Mouse (Mus musculus) megakaryocyte, adult 5-6 weeks (primary cell): ENCODE measurements around the gene Rccd1. TPM values are rescaled to one million over a fixed set of nuclear protein-coding genes. Genes with fewer than 3 reads are reported as not detected.

Source experiments
- ATAC-seq: 2 replicates; pipeline ENCODE4 v1.8.0; 2016; ENCODE audit warnings: mild to moderate bottlenecking, inconsistent platforms; ENCODE audit not compliant: poor library complexity, severe bottlenecking
- total RNA-seq, 2 experiments: library from RNA; stranded (forward) in 1 of 2; stranded (reverse) in 1 of 2; fragments of 153-499, 151-499 nt in 1 of 2; fragments of 221-1000, 200-1000 nt in 1 of 2; gene quantifications; 2 replicates each; pipeline versions ENCODE4 v1.2.3 to v1.2.4; 2015 to 2017

Gene Rccd1
- total RNA-seq, 2 experiments from 2014 or later: 2.6 to 7.3 TPM

DNA sequence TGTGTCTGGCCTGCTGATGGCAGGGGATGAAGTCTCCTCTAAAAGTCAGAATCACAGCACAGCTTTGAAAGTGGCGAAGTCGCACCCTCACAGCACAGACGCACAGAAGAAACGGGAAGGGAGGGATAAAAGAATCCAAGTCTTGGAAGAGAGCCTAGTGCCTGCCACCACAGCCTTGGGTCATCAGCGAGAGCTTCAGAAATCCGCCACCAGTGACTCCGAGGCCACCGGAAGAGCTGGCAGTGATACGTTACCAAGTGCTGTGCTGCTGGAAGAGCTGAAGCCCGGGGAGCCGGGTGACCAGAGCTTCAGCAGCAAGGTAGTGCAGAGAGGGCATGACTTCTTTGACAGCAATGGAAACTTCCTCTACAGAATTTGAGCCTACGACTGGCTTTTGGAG is 59.6 kb downstream of the Rccd1 start:
- ATAC-seq: no peak

DNA sequence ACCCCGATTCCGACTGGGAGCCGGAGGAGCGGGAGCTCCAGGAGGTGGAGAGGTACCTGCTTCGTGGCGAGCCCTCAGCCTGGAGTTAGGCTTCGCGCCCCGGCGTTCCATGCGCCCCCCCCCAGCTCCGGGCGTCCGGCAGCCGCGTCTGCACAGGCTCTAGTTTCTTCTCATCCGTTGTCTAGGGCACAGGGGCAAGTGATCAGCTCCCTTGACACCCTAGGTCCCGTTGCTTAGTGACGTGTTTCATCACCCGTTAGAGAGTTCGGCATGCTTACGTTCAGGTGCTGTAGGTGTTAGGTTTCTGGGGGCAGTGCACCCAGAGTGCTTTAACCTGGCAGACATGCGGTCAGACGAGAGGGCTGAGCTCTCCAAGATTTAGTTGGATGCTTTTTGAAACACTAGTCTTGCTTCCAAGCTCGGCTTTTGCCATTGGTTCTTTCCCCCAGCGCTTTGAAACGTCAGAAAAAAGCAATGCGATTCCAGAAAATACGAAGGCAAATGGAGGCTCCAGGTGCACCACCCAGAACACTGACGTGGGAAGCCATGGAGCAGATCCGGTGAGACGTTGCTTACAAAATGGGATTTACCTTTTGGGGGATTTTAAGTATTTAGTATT is 62.8 kb downstream of the Rccd1 start:
- no peak; the same call in none of the 2 replicates for ATAC-seq

DNA sequence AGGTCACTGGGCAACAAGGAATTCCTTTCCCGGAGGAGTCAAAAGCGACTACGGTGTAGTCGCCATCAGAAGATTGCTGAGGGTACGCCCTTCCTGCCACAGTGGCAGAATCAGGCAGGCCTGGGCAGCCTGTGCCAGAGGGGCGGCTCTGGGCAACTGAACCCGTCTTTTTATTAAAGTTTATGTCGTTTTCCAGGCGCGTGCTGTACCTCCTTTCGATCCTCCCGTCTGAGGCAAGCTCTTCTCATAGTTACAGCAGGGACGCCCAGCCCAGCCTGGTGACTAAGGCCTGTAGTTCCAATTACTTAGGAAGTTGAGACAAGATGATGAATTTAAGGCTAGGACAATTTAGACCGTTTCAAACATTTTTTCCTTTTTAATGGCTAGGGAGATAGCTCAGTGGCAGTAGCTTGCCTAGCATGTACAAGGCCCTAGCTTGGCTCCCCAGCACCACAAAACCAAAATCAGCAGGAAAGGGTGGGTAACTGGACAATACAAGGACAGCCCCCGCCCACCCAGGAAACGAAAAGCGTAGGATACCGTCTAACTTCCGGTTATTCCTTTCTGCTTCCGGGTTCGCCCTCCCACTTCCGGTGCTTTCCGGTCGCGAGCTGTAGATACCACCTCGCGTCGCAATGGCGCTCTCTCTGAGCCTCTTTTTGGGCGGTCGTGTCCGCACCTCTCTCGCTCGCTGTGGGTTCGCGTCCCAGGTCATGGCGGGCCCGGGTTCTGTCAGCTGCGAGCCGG is 63.5 kb downstream of the Rccd1 start, which contains the start of gene Ngrn:
Gene Ngrn, plus strand, starts transcription at position 591 of the 747 bp plus-strand sequence.
- peak; percentile 98 for ATAC-seq

DNA sequence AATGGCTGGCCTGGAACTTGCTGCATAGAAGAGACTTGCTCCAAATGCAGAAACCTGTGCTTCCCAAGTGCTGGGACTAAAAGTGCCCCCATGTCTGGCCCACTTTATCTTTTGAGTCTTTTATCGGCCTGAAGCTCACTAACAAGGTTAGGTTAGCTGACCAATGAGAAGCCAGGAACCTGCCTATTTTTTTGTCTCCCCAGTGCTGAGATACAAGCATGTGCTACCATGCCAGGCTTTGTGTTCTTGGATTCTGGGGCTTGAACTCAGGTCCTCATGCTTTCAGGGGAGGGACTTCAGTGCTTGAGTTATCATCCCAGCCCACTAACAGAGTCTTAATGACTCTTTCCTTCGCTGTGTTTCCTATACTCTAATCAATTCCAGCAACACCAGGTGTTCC is 66.5 kb downstream of the Rccd1 start:
- ATAC-seq: no peak

DNA sequence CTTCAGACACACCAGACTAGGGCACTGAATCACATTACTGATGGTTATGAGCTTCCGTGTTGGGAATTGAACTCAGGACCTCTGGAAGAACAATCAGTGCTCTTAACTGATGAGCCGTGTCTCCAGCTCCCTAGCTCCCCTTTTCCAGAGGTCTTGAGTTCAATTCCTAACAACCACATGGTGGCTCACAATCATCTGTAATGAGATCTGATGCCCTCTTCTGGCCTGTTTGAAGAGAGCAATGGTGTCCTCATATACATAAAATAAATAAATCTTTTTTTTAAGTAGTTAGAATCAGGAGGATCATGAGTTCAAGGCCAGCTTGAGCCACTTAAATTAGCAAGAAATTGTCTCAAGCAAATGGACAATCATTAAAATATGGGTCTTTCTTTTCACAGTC is 68.3 kb downstream of the Rccd1 start:
- no peak for ATAC-seq

DNA sequence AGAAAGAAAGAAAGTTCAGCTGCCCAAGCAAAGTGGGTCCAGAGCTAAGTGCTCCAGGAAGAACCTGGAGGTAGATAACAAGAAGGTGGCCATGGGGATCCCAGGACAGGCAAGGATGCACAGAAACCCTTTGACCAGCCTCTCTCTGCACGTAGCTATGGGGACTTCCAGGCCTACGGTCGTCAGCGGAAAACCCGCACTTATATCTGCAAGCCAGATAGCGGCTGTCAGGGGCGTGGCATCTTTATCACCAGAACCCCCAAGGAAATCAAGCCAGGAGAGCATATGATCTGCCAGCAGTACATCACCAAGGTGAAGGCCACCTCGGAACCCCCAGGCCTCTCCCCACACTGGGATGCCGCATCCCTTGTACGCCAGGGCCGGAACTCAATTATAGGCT is 71.4 kb downstream of the Rccd1 start:
- no peak for ATAC-seq

DNA sequence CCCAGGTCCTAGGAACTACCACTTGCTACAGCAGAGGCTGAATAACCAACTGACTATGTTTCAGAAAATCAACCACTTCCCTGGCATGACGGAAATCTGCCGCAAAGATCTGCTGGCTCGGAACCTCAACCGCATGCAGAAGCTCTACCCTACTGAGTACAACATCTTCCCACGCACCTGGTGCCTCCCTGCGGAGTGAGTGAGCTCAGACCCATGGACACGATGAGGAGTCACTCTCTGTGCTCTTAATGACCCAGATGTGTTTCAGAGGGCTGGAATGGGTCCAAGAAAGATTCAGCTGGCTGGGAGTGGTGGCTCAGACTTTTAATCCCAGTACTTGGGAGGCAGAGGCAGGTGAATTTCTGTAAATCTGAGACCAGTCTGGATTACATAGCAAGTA is 71.8 kb downstream of the Rccd1 start:
- no peak for ATAC-seq

DNA sequence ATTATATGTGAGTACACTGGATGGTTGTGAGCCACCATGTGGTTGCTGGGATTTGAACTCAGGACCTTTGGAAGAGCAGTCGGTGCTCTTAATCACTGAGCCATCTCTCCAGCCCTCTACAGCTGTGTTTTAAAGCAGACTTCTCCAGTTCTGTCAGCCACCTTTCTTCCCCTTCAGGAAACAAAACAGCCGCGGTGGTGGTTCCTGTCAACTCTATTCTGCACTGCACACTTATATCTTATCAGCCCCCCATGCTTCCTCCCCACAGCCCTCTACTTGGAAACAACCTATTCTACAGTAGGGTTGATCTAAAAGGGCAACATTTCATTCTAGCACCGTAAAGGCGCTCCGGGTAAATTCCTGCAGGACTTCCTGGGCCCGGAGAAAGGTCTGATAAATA is 77.4 kb downstream of the Rccd1 start:
- no peak for ATAC-seq

DNA sequence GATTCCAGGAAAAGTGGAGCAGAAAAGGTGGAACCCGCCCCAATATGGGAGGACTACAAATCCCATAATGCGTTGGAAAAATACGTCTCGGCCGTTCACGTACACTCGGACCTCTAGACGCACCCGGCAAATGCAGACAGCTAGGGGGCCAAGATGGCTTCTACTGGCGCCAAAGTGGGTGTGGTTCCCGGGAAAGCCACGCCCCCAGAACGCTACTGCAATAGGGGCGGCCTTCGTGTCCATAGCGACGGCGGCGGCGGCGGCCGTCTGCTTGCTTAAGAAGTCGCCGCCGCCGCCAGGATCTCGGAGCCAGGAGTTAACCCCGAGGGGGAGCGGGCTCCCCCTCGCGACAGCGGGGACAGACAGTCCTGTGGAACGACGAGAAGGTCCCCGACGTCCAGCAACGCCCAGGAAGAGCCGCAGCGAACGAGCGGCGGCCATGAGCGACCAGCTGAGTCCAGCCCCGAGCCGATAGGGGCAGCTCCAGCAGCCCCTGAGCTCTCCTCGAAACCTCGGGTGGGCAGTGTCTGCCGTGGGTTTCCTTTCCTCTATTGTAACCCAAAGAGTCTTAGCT is 78.0 kb downstream of the Rccd1 start, which contains the start of gene Ttll13:
Gene Ttll13, plus strand, starts transcription at position 229 of the 574 bp plus-strand sequence.
- peak; percentile 99 for ATAC-seq

DNA sequence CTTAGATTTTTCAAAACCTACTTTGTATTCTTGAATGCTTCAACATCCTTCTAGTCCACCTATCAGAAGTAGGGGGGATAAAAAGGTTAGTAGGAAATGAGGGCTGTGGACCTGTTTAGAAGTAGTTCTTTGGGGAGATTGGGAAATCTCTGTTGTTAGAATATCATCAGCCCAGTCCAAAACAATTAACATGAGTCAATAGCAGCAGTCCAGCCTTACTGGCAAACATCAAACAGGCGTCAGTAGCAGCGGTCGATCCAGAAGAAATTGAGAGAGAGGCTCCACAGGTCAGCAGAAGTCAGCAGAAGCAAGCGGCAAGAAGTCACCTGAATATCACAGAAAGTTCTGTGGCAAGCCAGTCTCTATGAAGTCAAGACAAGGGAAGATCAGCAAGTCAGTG is 79.4 kb downstream of the Rccd1 start:
- no peak for ATAC-seq

Other genes with a start within 250 kb of the Rccd1 start
- gene Idh2, start 209.1 kb downstream of the Rccd1 start, total RNA-seq (2015): 74.9 and 77.7 TPM in 2 replicates
- gene Idh2, start 209.1 kb downstream of the Rccd1 start, total RNA-seq (2017): 85.5 and 90.4 TPM in 2 replicates
- 10.1 and 13.7 TPM in 2 replicates for gene Sema4b, start 137.6 kb downstream of the Rccd1 start, total RNA-seq (2015)
- 10.5 and 11.1 TPM in 2 replicates for gene Sema4b, start 137.6 kb downstream of the Rccd1 start, total RNA-seq (2017)
- gene Cib1, start 91.6 kb downstream of the Rccd1 start, total RNA-seq (2015): 107 and 134 TPM in 2 replicates
- gene Cib1, start 91.6 kb downstream of the Rccd1 start, total RNA-seq (2017): 86.5 and 98.1 TPM in 2 replicates
- 5.2 and 5.4 TPM in 2 replicates for gene Gdpgp1, start 91.6 kb downstream of the Rccd1 start, total RNA-seq (2015)
- 1.9 and 2.7 TPM in 2 replicates for gene Gdpgp1, start 91.6 kb downstream of the Rccd1 start, total RNA-seq (2017)
- 0.07 TPM in 1 of 2 replicates, not detected in the other for gene Ttll13, start 78.1 kb downstream of the Rccd1 start, total RNA-seq (2015)
- 0.12 TPM in 1 of 2 replicates, not detected in the other for gene Ttll13, start 78.1 kb downstream of the Rccd1 start, total RNA-seq (2017)
- 24.8 and 28.1 TPM in 2 replicates for gene Ngrn, start 63.2 kb downstream of the Rccd1 start, total RNA-seq (2015)
- gene Ngrn, start 63.2 kb downstream of the Rccd1 start, total RNA-seq (2017): 21.4 and 21.8 TPM in 2 replicates
- gene Vps33b, start 54.8 kb downstream of the Rccd1 start, total RNA-seq (2015): 15.1 and 31.9 TPM in 2 replicates
- 23.1 and 29.8 TPM in 2 replicates for gene Vps33b, start 54.8 kb downstream of the Rccd1 start, total RNA-seq (2017)
- gene Prc1, start 30.0 kb downstream of the Rccd1 start, total RNA-seq (2015): 151 and 153 TPM in 2 replicates
- 210 and 224 TPM in 2 replicates for gene Prc1, start 30.0 kb downstream of the Rccd1 start, total RNA-seq (2017)
- gene Unc45a, start 16.6 kb upstream of the Rccd1 start, total RNA-seq (2015): 4.1 and 4.7 TPM in 2 replicates
- gene Unc45a, start 16.6 kb upstream of the Rccd1 start, total RNA-seq (2017): 7.2 and 13.0 TPM in 2 replicates
- 6.7 and 8.5 TPM in 2 replicates for gene Hddc3, start 18.6 kb upstream of the Rccd1 start, total RNA-seq (2015)
- 6.1 and 11.1 TPM in 2 replicates for gene Hddc3, start 18.6 kb upstream of the Rccd1 start, total RNA-seq (2017)
- 23.3 and 25.3 TPM in 2 replicates for gene Man2a2, start 46.9 kb upstream of the Rccd1 start, total RNA-seq (2015)
- 27.8 and 39.5 TPM in 2 replicates for gene Man2a2, start 46.9 kb upstream of the Rccd1 start, total RNA-seq (2017)
- gene Fes, start 63.5 kb upstream of the Rccd1 start, total RNA-seq (2015): 260 and 265 TPM in 2 replicates
- 252 and 267 TPM in 2 replicates for gene Fes, start 63.5 kb upstream of the Rccd1 start, total RNA-seq (2017)
- 28.0 and 34.1 TPM in 2 replicates for gene Furin, start 81.0 kb upstream of the Rccd1 start, total RNA-seq (2015)
- 13.8 and 21.3 TPM in 2 replicates for gene Furin, start 81.0 kb upstream of the Rccd1 start, total RNA-seq (2017)
- 38.8 and 45.4 TPM in 2 replicates for gene Blm, start 210.7 kb upstream of the Rccd1 start, total RNA-seq (2015)
- 27.1 and 30.9 TPM in 2 replicates for gene Blm, start 210.7 kb upstream of the Rccd1 start, total RNA-seq (2017)